ENCODE assay signal across 18 mouse cellular contexts in the genomic region with DNA sequence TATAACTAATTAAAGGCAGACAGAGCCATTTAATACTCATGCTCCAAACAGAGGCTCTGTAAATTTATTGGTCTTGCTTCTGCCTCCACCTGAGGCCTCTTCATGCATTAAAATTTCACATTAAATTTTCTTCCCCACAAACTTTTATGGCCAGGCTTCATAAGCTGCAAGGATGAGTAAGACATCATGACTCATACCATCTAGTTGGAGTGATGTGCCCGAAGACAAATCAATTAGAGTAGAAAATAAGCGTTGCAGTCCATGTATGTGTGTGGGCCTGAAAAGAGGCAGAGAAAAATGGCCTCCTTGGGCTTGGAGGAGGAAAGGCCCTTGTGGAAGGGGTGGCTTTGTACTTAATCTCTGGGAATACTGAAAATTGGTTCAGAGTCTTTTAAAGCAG.
"Had no signal": no experiment of that assay in that cellular context is flagged by ENCODE, and none has a peak within 500 bp of the region (broad histone marks: within the 10 kb centered on the region; RNA-seq: fewer than 3 reads in every experiment).

No protein-coding gene starts in this region.

- H3K4me3 ChIP-seq: limb, embryonic 10.5 days; liver, embryonic 15.5 days; midbrain, embryonic 13.5 days; neural tube, embryonic 12.5 days; stomach, embryonic 15.5 days had no signal

- H3K27ac ChIP-seq: left cerebral cortex, adult 2 months; limb, embryonic 10.5 days; liver, embryonic 15.5 days; macrophage; midbrain, embryonic 13.5 days; neural tube, embryonic 12.5 days; stomach, embryonic 15.5 days had no signal

- H3K9ac ChIP-seq: liver, embryonic 15.5 days; midbrain, embryonic 13.5 days; neural tube, embryonic 12.5 days; stomach, embryonic 15.5 days had no signal

- H3K27me3 ChIP-seq: neural tube, embryonic 12.5 days had no signal

- ATAC-seq: intestine, embryonic 16.5 days; midbrain, embryonic 13.5 days had no signal

- H3K9me3 ChIP-seq: limb, embryonic 10.5 days; liver, embryonic 15.5 days; midbrain, embryonic 13.5 days; neural tube, embryonic 12.5 days; stomach, embryonic 15.5 days had no signal

- DNase-seq: kidney, adult 9 months; kidney, postnatal 10 days; kidney, postnatal 4 days; lung, adult 2 months; lung, postnatal 10 days; retina, postnatal 1 day; right cerebral cortex, postnatal 4 days; spleen, adult 18-20 months; thymus, postnatal 36 days had no signal

- H3K36me3 ChIP-seq: limb, embryonic 10.5 days; liver, embryonic 15.5 days; midbrain, embryonic 13.5 days; neural tube, embryonic 12.5 days; stomach, embryonic 15.5 days had no signal

- H3K4me2 ChIP-seq: liver, embryonic 11.5 days; liver, embryonic 15.5 days; midbrain, embryonic 13.5 days; stomach, embryonic 15.5 days had no signal
